13 mouse cellular contexts compared by ENCODE assay signal in genomic region chr2:156903367-156903766, GRCm38 (mm10). TPM values are rescaled to one million over a fixed set of nuclear protein-coding genes. Genes with fewer than 3 reads are reported as not detected.
DNase-seq lines count a peak whose midpoint lies in the region; ATAC-seq and TF ChIP-seq lines count a peak whose summit lies in the region.
"Had no signal": no experiment of that assay in that cellular context is flagged by ENCODE, and none has a peak within 500 bp of the region (broad histone marks: within the 10 kb centered on the region; RNA-seq: fewer than 3 reads in every experiment).

No protein-coding gene starts in this region.

- no peaks in the 10 kb centered on the region for H3K79me2 ChIP-seq in heart, adult 2 months (replicated peaks; ENCODE audit: control insufficient read depth, insufficient read depth, low read length)

- H3K4me3 ChIP-seq in heart, adult 2 months, result no peak overlapping the region
- H3K4me3 ChIP-seq in midbrain, postnatal 0 days (ENCODE audit: low read depth, low read length), result no peak overlapping the region
- no peak overlapping the region for H3K4me3 ChIP-seq in midbrain, embryonic 10.5 days
- no peak overlapping the region for H3K4me3 ChIP-seq in stomach, postnatal 0 days (ENCODE audit: low read depth, low read length)
- H3K4me3 ChIP-seq: heart, embryonic 10.5 days; hindbrain, embryonic 10.5 days; limb, embryonic 13.5 days; stomach, embryonic 15.5 days had no signal

- H3K4me2 ChIP-seq in midbrain, postnatal 0 days (ENCODE audit: low read depth, low read length, poor library complexity, severe bottlenecking), result no peak overlapping the region
- H3K4me2 ChIP-seq in stomach, postnatal 0 days (replicated peaks; ENCODE audit: low read depth), result no peak overlapping the region
- H3K4me2 ChIP-seq: limb, embryonic 13.5 days; stomach, embryonic 15.5 days had no signal

- H3K27me3 ChIP-seq in heart, adult 2 months (ENCODE audit: control insufficient read depth, insufficient read depth, low read length), result no peaks in the 10 kb centered on the region
- no peaks in the 10 kb centered on the region for H3K27me3 ChIP-seq in midbrain, postnatal 0 days (ENCODE audit: insufficient read depth, low read length)
- H3K27me3 ChIP-seq in midbrain, embryonic 10.5 days (ENCODE audit: low read depth, poor library complexity, severe bottlenecking), result no peaks in the 10 kb centered on the region
- no peaks in the 10 kb centered on the region for H3K27me3 ChIP-seq in stomach, postnatal 0 days (ENCODE audit: control insufficient read depth, insufficient read depth, low read length)
- H3K27me3 ChIP-seq: limb, embryonic 13.5 days; stomach, embryonic 15.5 days had no signal

- TF ChIP-seq EP300 in heart, adult 2 months (IDR thresholded peaks at IDR 0.05; ENCODE audit: insufficient read depth, low read depth, low read length), result no peak
- no peak for TF ChIP-seq EP300 in stomach, postnatal 0 days (optimal IDR thresholded peaks at IDR 0.05)

- peaks cover 1% of the 10 kb centered on the region; the same call in 1 of the 2 replicates for H3K4me1 ChIP-seq in heart, adult 2 months (ENCODE audit: control insufficient read depth, insufficient read depth, low read length)
- peaks cover 2% of the 10 kb centered on the region; the same call in 1 of the 2 replicates for H3K4me1 ChIP-seq in midbrain, postnatal 0 days (ENCODE audit: insufficient read depth, low read length)
- peaks cover 8% of the 10 kb centered on the region; the same call in 1 of the 2 replicates for H3K4me1 ChIP-seq in midbrain, embryonic 10.5 days
- H3K4me1 ChIP-seq in stomach, postnatal 0 days (replicated peaks; ENCODE audit: control insufficient read depth, insufficient read depth), result no peaks in the 10 kb centered on the region
- H3K4me1 ChIP-seq: hindbrain, embryonic 10.5 days; limb, embryonic 13.5 days; stomach, embryonic 15.5 days had no signal

- no peak for ATAC-seq in midbrain, postnatal 0 days (ENCODE audit: low FRiP score)
- no peak for ATAC-seq in stomach, postnatal 0 days (ENCODE audit: low FRiP score, low TSS enrichment)

- peak; percentile 30 for TF ChIP-seq CTCF in heart, adult 2 months (IDR thresholded peaks at IDR 0.05)
- TF ChIP-seq CTCF in midbrain, postnatal 0 days (IDR thresholded peaks at IDR 0.05), result peak; percentile 39
- peak; percentile 59 for TF ChIP-seq CTCF in stomach, postnatal 0 days (IDR thresholded peaks at IDR 0.05; ENCODE audit: low read depth)

- WGBS in heart, adult 2 months, result 43% methylated on average over 2 of the region's 2 CpGs
- WGBS in midbrain, postnatal 0 days, result 38% methylated on average over 2 of the region's 2 CpGs
- 33% methylated on average over 2 of the region's 2 CpGs for WGBS in midbrain, embryonic 10.5 days
- 34% methylated on average over 2 of the region's 2 CpGs for WGBS in stomach, postnatal 0 days

- TF ChIP-seq POLR2A in heart, adult 2 months (IDR thresholded peaks at IDR 0.05; ENCODE audit: insufficient read depth, low read depth, low read length), result no peak

- H3K9me3 ChIP-seq in midbrain, postnatal 0 days (ENCODE audit: low read length), result no peaks in the 10 kb centered on the region
- no peaks in the 10 kb centered on the region for H3K9me3 ChIP-seq in midbrain, embryonic 10.5 days (replicated peaks)
- no peaks in the 10 kb centered on the region for H3K9me3 ChIP-seq in stomach, postnatal 0 days (ENCODE audit: control insufficient read depth, low read length)
- H3K9me3 ChIP-seq: heart, embryonic 10.5 days; hindbrain, embryonic 10.5 days; limb, embryonic 13.5 days; stomach, embryonic 15.5 days had no signal

- intact Hi-C loops in heart, adult 2 months (cut with DNase I), result no loop called here
- intact Hi-C loops in heart, postnatal 10 days (cut with DNase I), result no loop called here

- no peak for DNase-seq in heart, adult 2 months
- DNase-seq in heart, postnatal 10 days, result no peak
- no peak for DNase-seq in midbrain, postnatal 0 days (ENCODE audit: low spot score)
- DNase-seq in midbrain, embryonic 10.5 days (ENCODE audit: low spot score), result no peak
- DNase-seq in R1 (ENCODE audit: low read depth, low spot score), result peak; percentile 59
- DNase-seq in stomach, postnatal 0 days (ENCODE audit: low spot score), result no peak
- no peak for DNase-seq in kidney, adult 8-10 months
- DNase-seq: right cerebral cortex, postnatal 25 days had no signal

- H3K36me3 ChIP-seq in heart, adult 2 months (ENCODE audit: control insufficient read depth, insufficient read depth, low read length), result no peaks in the 10 kb centered on the region
- H3K36me3 ChIP-seq in midbrain, postnatal 0 days (ENCODE audit: insufficient read depth, low read length), result no peaks in the 10 kb centered on the region
- H3K36me3 ChIP-seq in midbrain, embryonic 10.5 days, result no peaks in the 10 kb centered on the region
- no peaks in the 10 kb centered on the region for H3K36me3 ChIP-seq in stomach, postnatal 0 days (ENCODE audit: control insufficient read depth, insufficient read depth, low read length)
- H3K36me3 ChIP-seq: heart, embryonic 10.5 days; hindbrain, embryonic 10.5 days; limb, embryonic 13.5 days; stomach, embryonic 15.5 days had no signal

- no peak overlapping the region for H3K9ac ChIP-seq in heart, adult 2 months (ENCODE audit: low read depth, low read length)
- H3K9ac ChIP-seq in midbrain, postnatal 0 days (replicated peaks; ENCODE audit: low read length, poor library complexity, severe bottlenecking), result no peak overlapping the region
- H3K9ac ChIP-seq in stomach, postnatal 0 days (ENCODE audit: low read length), result no peak overlapping the region
- H3K9ac ChIP-seq: limb, embryonic 13.5 days; stomach, embryonic 15.5 days had no signal

- no peak overlapping the region for H3K27ac ChIP-seq in heart, adult 2 months
- H3K27ac ChIP-seq in midbrain, postnatal 0 days (ENCODE audit: low read depth, low read length), result no peak overlapping the region
- H3K27ac ChIP-seq in midbrain, embryonic 10.5 days (replicated peaks), result no peak overlapping the region
- H3K27ac ChIP-seq in stomach, postnatal 0 days (replicated peaks), result no peak overlapping the region
- H3K27ac ChIP-seq: heart, embryonic 10.5 days; hindbrain, embryonic 10.5 days; limb, embryonic 13.5 days; stomach, embryonic 15.5 days had no signal

RNA-seq across cellular contexts. Expression of gene Sla2, which starts 16.4 kb away (rescaled TPM):
- total RNA-seq in heart, adult 2 months (2021), result not detected
- polyA plus RNA-seq in heart, adult 2 months (2012; rRNA removed), result 0.33 TPM in 1 of 2 replicates, not detected in the other
- total RNA-seq in heart, postnatal 10 days (2021), result under 1 TPM in 1 of 2 experiments, not detected in 1; 0.10 TPM
- not detected in 2 replicates for total RNA-seq in midbrain, postnatal 0 days (2014; rRNA removed)
- polyA plus RNA-seq in midbrain, postnatal 0 days (2015; fragmentation: Nextera tagmentation; extraction: Ambion mirVana), result 0.07 TPM in 1 of 2 replicates, not detected in the other
- 0.55 and 0.67 TPM in 2 replicates for polyA plus RNA-seq in midbrain, embryonic 10.5 days (2016; fragmentation: Nextera tagmentation; extraction: Ambion mirVana)
- 0.10 and 0.17 TPM in 2 replicates for polyA plus RNA-seq in stomach, postnatal 0 days (2015; fragmentation: Nextera tagmentation; extraction: Ambion mirVana)
- total RNA-seq: adrenal gland, postnatal 4 days had no signal

RNA-seq across cellular contexts. Expression of gene Rab5if, which starts 40.4 kb away (rescaled TPM):
- total RNA-seq in heart, adult 2 months (2021), result 100 to 1,000 TPM; 104 to 116 TPM
- polyA plus RNA-seq in heart, adult 2 months (2012; rRNA removed), result 64.4 and 119 TPM in 2 replicates
- 100 to 1,000 TPM; 130 to 132 TPM for total RNA-seq in heart, postnatal 10 days (2021)
- 115 and 137 TPM in 2 replicates for total RNA-seq in midbrain, postnatal 0 days (2014; rRNA removed)
- polyA plus RNA-seq in midbrain, postnatal 0 days (2015; fragmentation: Nextera tagmentation; extraction: Ambion mirVana), result 149 and 155 TPM in 2 replicates
- polyA plus RNA-seq in midbrain, embryonic 10.5 days (2016; fragmentation: Nextera tagmentation; extraction: Ambion mirVana), result 164 and 191 TPM in 2 replicates
- polyA plus RNA-seq in stomach, postnatal 0 days (2015; fragmentation: Nextera tagmentation; extraction: Ambion mirVana), result 221 and 227 TPM in 2 replicates

RNA-seq across cellular contexts. Expression of gene 4930518I15Rik, which starts 45.6 kb away (rescaled TPM):
- under 1 TPM; 0.55 to 0.84 TPM for total RNA-seq in heart, adult 2 months (2021)
- polyA plus RNA-seq in heart, adult 2 months (2012; rRNA removed), result 0.59 and 1.7 TPM in 2 replicates
- total RNA-seq in heart, postnatal 10 days (2021), result 1 to 10 TPM; 1.1 to 1.2 TPM
- 0.94 and 0.99 TPM in 2 replicates for total RNA-seq in midbrain, postnatal 0 days (2014; rRNA removed)
- 2.8 and 2.9 TPM in 2 replicates for polyA plus RNA-seq in midbrain, postnatal 0 days (2015; fragmentation: Nextera tagmentation; extraction: Ambion mirVana)
- 8.8 and 9.2 TPM in 2 replicates for polyA plus RNA-seq in midbrain, embryonic 10.5 days (2016; fragmentation: Nextera tagmentation; extraction: Ambion mirVana)
- 2.4 and 2.7 TPM in 2 replicates for polyA plus RNA-seq in stomach, postnatal 0 days (2015; fragmentation: Nextera tagmentation; extraction: Ambion mirVana)
